Mouse (Mus musculus): ENCODE results near the gene Upk2. TPM values are rescaled to one million over a fixed set of nuclear protein-coding genes. Genes with fewer than 3 reads are reported as not detected.
A peak's percentile ranks its signal among the peaks of the same experiment; 100 is the strongest.

Upk2 gene
- polyA plus RNA-seq, 1 experiment from 2014 or later, result 1.7 TPM

DNA sequence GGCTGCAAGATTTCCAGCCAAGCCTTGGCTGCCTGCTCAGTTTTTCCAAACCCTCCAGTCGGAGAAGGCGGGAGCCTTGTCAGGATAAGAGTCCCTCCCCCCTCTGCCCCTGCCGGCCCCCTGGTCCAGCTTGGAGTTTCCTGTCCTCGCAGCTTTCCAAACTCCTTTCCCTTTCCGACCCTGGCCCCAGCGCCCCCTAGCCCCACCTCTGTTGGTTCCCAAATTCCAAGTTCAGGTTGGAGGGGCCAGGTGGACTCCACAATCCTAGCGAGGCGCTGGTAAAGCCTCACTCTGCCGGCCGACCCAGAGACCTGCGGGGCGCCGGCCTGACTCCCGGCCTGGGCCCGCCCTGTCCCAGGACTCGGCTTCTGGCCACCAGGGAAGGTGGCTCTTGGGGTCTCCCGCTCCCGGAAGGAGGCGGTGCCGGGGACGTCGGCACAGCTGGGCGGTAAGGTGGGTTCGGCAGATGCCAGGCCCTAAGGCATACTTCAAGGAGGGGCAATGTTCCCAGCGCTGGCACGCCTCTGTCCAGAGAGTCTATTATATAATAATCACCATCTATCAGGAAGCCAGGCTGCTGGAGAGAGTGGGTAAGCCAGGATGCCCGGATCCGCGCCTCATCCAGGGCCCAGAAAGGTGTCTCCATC, 24.3 kb upstream of the Upk2 start:
- Histone ChIP-seq H3K9ac (peak overlapping the region; percentile 85), H3K27me3 (no peaks in the 10 kb centered on the region), H3K9me3 (no peaks in the 10 kb centered on the region), H3K4me1 (peaks cover 15% of the 10 kb centered on the region), H3K4me3 (peak overlapping the region; percentile 72), H3K36me3 (no peaks in the 10 kb centered on the region), H3K27ac (peak overlapping the region; percentile 100), H3K4me2 (replicated peaks) (peak overlapping the region; percentile 92)
- peak; percentile 49; the same call in 1 of the 2 replicates for ATAC-seq (ENCODE audit: insufficient number of reproducible peaks, insufficient read depth, low FRiP score, low TSS enrichment)
- WGBS, result under 1% methylated on average over 29 of the region's 29 CpGs

DNA sequence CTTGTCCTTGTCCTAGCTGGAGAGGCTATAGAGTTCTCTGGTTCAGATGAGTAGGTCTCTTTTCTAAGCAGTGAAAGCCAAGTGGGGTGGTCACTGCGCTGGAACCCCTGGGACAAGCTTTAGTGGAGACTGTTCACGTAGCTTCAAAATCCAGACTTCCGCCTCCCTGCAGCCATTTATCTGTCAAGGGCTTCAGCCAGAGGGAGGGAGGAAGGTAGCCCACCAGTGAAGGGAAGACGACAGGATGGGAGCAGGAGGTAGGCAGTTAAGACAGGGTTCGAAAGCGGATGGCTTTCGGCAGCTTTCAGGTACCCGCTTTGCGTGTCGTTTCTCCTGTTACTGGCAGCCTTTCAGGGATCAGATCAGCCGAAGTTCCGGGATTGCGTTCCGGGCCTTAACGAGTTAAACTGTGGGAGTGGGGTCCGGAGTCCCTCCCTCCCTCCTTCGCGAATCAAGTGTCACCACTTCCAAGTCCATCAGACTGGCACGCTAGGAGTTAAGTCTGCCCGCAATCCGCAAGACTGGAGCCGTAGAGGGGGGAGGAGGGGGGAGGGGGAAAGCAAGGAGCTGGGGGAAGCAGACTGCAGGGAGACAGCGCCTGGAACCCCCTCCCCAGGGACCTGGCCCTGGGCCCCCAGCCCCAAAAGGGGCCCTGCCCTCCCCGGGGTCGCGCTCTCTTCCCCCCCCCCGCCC, 23.6 kb upstream of the Upk2 start:
- Histone ChIP-seq H3K4me3 (peak overlapping the region; percentile 72), H3K27ac (peak overlapping the region; percentile 100), H3K4me1 (peaks cover 13% of the 10 kb centered on the region), H3K27me3 (no peaks in the 10 kb centered on the region), H3K9ac (peak overlapping the region; percentile 85), H3K9me3 (no peaks in the 10 kb centered on the region), H3K36me3 (no peaks in the 10 kb centered on the region), H3K4me2 (replicated peaks) (peak overlapping the region; percentile 92)
- ATAC-seq (ENCODE audit: insufficient number of reproducible peaks, insufficient read depth, low FRiP score, low TSS enrichment), result 0 out of 2 replicates have a peak, but pooled peaks have one; percentile 43
- WGBS, result under 1% methylated on average over 23 of the region's 27 CpGs

DNA sequence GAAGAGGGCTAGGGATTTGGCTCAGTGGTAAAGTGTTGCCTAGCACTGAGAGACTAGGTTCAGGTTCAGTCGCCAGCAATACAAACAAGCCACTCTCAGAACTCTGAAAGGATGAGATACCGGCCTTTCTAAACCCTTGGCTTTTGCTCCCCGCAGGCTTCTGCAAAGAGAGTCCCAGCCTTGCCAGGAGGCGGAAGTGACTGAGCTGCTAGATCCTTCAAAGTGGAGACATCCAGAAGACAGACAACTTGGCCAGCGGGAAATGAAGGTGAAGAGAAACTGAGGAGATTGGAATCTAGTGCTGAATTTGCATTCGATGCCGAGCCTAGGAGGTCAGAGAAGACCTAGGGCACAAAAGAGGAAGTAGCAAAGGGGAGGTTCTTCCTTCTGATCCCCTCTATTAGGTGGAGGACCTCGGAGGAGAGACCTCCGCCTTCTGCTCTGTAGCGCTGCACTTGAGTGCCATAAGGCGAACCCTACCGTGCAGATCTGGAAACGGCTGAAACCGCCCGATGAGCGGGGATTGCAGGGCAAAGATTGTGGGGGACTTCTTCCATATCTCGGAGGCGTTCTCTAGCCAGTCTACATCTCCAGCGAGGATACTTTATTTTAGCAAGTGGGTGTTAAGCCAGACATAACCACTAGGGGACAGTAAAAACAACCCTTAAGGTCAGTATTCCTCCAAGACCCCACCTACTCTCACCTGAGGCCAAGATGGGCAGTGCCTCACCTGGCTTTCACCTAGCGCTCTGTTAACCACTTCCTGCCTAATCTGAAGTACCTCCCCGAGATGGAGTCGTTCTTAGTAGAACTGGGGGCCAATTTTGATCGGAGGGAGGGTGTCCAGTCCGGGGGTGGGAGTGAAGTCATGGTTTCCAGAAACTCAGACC, 22.8 kb upstream of the Upk2 start:
- H3K27me3 ChIP-seq, result no peaks in the 10 kb centered on the region
- H3K4me2 ChIP-seq (replicated peaks), result peak overlapping the region; percentile 92
- 5% methylated on average over 24 of the region's 24 CpGs for WGBS
- H3K9ac ChIP-seq, result peak overlapping the region; percentile 85; the same call in 1 of the 2 replicates
- no peak for ATAC-seq (ENCODE audit: insufficient number of reproducible peaks, insufficient read depth, low FRiP score, low TSS enrichment)
- peak overlapping the region; percentile 72 for H3K4me3 ChIP-seq
- peaks cover 13% of the 10 kb centered on the region for H3K4me1 ChIP-seq
- H3K36me3 ChIP-seq, result no peaks in the 10 kb centered on the region
- H3K27ac ChIP-seq, result peak overlapping the region; percentile 100
- H3K9me3 ChIP-seq, result no peaks in the 10 kb centered on the region

DNA sequence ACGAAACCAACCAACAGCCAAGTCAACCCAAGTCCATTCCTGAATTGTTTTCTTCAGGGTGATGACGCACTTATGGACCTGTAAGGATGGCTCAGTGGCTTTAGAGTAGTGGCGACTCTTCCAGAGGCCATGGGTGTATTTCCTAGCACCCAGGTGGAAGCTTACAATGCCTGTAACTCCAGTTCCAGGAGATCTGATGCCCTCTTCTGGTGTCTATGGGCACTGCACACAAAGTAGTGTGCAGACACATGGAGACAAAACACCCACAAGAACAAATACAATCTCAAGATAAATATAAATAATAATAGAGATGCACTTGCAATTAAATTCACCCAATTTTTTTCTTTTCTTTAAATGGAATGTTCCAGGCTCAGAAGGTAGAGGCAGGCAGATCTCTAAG, 21.2 kb upstream of the Upk2 start:
- peaks cover 10% of the 10 kb centered on the region for H3K4me1 ChIP-seq
- no peak overlapping the region for H3K9ac ChIP-seq
- no peak overlapping the region for H3K4me3 ChIP-seq
- no peaks in the 10 kb centered on the region for H3K27me3 ChIP-seq
- ATAC-seq (ENCODE audit: insufficient number of reproducible peaks, insufficient read depth, low FRiP score, low TSS enrichment), result no peak
- H3K4me2 ChIP-seq (replicated peaks), result no peak overlapping the region
- H3K36me3 ChIP-seq, result no peaks in the 10 kb centered on the region
- no peak overlapping the region for H3K27ac ChIP-seq
- no peaks in the 10 kb centered on the region for H3K9me3 ChIP-seq
- 93% methylated on average over 3 of the region's 3 CpGs for WGBS

DNA sequence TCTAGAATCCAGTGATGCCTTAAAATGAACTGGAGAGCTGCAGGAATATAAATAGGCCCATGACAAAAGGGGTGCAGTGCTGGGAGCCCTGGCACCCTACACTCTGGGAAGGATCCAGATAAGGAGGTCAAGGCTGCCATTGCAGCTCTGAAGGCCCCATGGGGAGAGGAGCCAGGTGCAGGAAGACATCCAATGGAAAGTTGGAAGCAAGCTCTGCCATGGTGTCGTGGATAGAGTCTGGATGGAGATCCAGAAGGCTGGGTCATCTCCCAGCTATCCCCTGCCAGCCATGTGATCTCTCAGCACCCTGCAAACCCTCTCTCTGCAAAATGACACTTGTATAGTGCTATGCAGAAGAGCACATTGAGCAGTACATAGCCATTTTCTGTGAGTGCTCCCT, 19.6 kb upstream of the Upk2 start:
- no peak overlapping the region for H3K4me3 ChIP-seq
- no peak for ATAC-seq (ENCODE audit: insufficient number of reproducible peaks, insufficient read depth, low FRiP score, low TSS enrichment)
- 65% methylated on average over 1 of the region's 1 CpGs for WGBS

DNA sequence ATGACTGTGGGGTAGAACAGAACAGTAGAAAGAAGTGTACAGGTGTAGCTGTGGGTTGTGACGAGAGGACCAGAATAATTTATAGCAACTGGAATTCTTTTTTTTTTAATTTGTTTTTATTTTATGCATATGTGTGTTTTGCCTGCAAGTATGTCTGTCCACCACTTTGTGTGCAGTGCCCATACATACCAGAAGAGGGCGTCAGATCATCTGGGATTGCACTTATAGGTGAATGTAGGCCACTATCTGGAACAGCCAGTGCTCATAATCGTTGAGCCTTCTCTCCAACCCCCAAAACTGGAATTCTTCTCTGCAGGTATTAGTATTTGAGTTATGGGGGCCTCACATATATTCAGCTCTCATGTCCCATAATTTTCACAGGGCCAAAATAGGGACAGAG, 18.4 kb upstream of the Upk2 start:
- WGBS, result 63% methylated on average over 3 of the region's 3 CpGs
- Histone ChIP-seq H3K36me3 (no peaks in the 10 kb centered on the region), H3K27ac (no peak overlapping the region), H3K9ac (no peak overlapping the region), H3K27me3 (no peaks in the 10 kb centered on the region), H3K4me3 (no peak overlapping the region), H3K4me2 (replicated peaks) (no peak overlapping the region), H3K9me3 (no peaks in the 10 kb centered on the region), H3K4me1 (peaks cover 9% of the 10 kb centered on the region)
- ATAC-seq (ENCODE audit: insufficient number of reproducible peaks, insufficient read depth, low FRiP score, low TSS enrichment), result no peak

More for the DNA sequence above, 19.6 kb upstream of the Upk2 start:
- Histone ChIP-seq H3K9ac (no peak overlapping the region), H3K27me3 (no peaks in the 10 kb centered on the region), H3K4me1 (peaks cover 10% of the 10 kb centered on the region), H3K4me2 (replicated peaks) (no peak overlapping the region), H3K27ac (no peak overlapping the region), H3K36me3 (no peaks in the 10 kb centered on the region), H3K9me3 (no peaks in the 10 kb centered on the region)

DNA sequence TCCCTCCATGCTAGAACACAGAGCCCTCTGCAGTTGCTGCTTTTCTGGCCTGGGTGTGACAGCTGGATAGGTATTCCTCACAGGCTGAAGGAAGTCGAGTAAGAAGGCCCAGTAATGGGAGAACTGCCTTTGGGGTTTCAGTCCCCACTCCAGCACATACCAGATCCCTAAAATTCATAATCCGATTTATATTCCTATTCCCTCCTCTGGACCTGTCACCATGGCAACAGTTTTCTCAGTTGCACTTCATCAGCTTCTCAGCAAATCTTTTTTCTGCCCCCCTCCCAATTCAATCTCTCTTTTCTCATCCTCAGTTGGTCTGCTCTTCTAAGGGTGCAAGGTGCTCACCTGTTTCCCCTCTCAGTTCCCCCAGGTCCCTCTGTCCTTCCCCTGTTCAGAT, 14.0 kb upstream of the Upk2 start:
- 60% methylated on average over 2 of the region's 2 CpGs for WGBS
- H3K36me3 ChIP-seq, result no peaks in the 10 kb centered on the region
- H3K4me1 ChIP-seq, result no peaks in the 10 kb centered on the region
- H3K9ac ChIP-seq, result no peak overlapping the region
- H3K27ac ChIP-seq, result no peak overlapping the region
- H3K9me3 ChIP-seq, result no peaks in the 10 kb centered on the region
- ATAC-seq (ENCODE audit: insufficient number of reproducible peaks, insufficient read depth, low FRiP score, low TSS enrichment), result no peak
- no peak overlapping the region for H3K4me3 ChIP-seq
- H3K27me3 ChIP-seq, result no peaks in the 10 kb centered on the region
- no peak overlapping the region for H3K4me2 ChIP-seq (replicated peaks)

DNA sequence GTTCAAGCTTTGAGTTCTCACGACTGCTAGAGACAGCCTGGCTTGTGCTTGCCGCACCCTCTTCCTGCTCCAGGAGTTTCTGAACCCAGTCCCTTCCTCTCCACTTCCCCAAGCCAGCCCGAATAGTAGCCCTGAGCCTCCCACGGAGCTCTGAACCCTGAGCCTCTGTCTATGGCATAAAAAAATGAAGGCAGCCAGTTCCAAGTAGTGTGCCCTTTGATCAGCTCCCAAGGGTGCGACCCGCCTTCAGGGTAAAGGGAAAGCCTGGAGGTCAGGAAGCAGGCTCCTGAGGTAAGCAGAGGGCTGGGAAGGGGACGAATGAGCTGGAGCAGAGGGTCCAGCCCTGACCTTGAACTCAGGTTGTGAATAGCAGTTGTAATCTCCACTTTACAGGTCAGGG, 13.4 kb upstream of the Upk2 start:
- no peak for ATAC-seq (ENCODE audit: insufficient number of reproducible peaks, insufficient read depth, low FRiP score, low TSS enrichment)

DNA sequence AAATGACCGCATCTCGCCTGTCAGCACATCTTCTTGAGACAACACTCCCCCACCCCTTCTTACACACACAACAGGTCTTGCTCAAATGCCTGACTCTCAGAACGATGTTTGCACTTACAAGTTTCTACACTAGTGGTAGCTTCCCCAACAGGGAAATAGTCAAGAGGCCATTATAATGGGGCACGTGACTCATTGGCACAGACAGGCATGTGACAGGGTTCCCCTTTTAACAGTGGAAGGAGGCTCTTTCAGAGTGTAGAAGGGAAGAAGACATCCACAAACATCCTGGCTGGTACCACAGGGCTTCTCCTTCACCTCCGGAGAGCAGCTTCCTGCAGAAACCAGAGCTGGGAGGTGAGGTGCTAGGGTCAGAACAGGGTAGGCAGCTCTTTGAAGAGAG, 7.2 kb upstream of the Upk2 start:
- Histone ChIP-seq H3K27ac (no peak overlapping the region), H3K4me2 (replicated peaks) (no peak overlapping the region), H3K36me3 (no peaks in the 10 kb centered on the region), H3K27me3 (no peaks in the 10 kb centered on the region), H3K9me3 (0 out of 2 replicates have a peak, but pooled peaks cover 2% of the 10 kb centered on the region), H3K4me1 (peaks cover 11% of the 10 kb centered on the region), H3K9ac (no peak overlapping the region), H3K4me3 (no peak overlapping the region)
- WGBS, result 81% methylated on average over 5 of the region's 5 CpGs
- no peak for ATAC-seq (ENCODE audit: insufficient number of reproducible peaks, insufficient read depth, low FRiP score, low TSS enrichment)

More for the DNA sequence above, 13.4 kb upstream of the Upk2 start:
- Histone ChIP-seq H3K36me3 (no peaks in the 10 kb centered on the region), H3K9ac (no peak overlapping the region), H3K4me3 (no peak overlapping the region), H3K27me3 (no peaks in the 10 kb centered on the region), H3K4me1 (no peaks in the 10 kb centered on the region), H3K27ac (no peak overlapping the region), H3K9me3 (no peaks in the 10 kb centered on the region), H3K4me2 (replicated peaks) (no peak overlapping the region)
- WGBS, result 47% methylated on average over 7 of the region's 7 CpGs

DNA sequence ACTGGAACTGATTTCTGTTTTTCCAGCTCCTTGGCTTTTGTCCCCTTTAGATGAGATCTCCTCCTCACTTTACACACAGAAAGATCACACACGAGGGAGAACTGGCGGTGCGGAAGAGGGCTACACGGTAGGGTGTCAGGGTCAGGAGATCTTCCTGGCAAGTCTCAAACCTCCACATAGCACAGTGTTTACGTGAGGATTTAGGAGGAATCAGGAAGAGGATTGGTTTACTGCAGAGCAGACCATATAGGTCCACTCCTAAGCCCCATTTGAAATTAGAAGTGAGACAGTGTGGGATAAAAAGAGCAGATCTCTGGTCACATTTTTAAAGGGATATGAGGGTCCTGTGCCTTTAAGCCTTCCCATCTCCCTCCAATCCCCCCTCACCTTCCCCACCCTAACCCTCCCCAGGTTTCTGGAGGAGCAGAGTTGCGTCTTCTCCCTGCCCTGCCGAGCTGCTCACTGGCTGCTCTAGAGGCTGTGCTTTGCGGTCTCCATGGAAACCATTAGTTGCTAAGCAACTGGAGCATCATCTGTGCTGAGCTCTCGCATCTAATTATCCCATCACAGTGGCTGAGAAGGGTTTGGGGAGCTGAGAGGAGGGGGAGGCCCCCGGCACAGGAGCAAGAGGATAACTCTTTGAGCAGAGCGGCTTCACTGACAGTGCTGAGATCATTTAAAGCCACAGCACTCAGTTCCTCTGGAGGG, 2.4 kb upstream of the Upk2 start:
- H3K4me1 ChIP-seq, result peaks cover 16% of the 10 kb centered on the region
- H3K9me3 ChIP-seq, result 0 out of 2 replicates have a peak, but pooled peaks cover 2% of the 10 kb centered on the region
- peaks cover 11% of the 10 kb centered on the region for H3K27me3 ChIP-seq
- H3K36me3 ChIP-seq, result no peaks in the 10 kb centered on the region
- H3K9ac ChIP-seq, result no peak overlapping the region
- peak overlapping the region; percentile 63 for H3K27ac ChIP-seq
- 6% methylated on average over 11 of the region's 11 CpGs for WGBS
- peak; percentile 87 for ATAC-seq (ENCODE audit: insufficient number of reproducible peaks, insufficient read depth, low FRiP score, low TSS enrichment)
- H3K4me3 ChIP-seq, result no peak overlapping the region
- H3K4me2 ChIP-seq (replicated peaks), result peak overlapping the region; percentile 19; the same call in 1 of the 2 replicates
